Mouse (Mus musculus): Measurements from ENCODE around the gene Wasf3. TPM values are rescaled to one million over a fixed set of nuclear protein-coding genes. Genes with fewer than 3 reads are reported as not detected.
"Not testable (repeated sequence)": the region's sequence is repeated elsewhere in the genome, so short reads cannot be mapped to it uniquely, and the experiment has no call there.

Gene Wasf3
- polyA plus RNA-seq, 1 experiment from 2014 or later: 0.05 TPM

GRCm38 (mm10) chr5:146502099-146502498 is 117.3 kb downstream of the Wasf3 start, which contains the start of gene 4930449I24Rik:
4930449I24Rik (plus strand) TSS chr5:146502399.
- H3K36me3 ChIP-seq; H3K4me1 ChIP-seq (replicated peaks); H3K27me3 ChIP-seq; DNase-seq; H3K9ac ChIP-seq; H3K27ac ChIP-seq; H3K4me3 ChIP-seq (replicated peaks); H3K9me3 ChIP-seq (replicated peaks); ATAC-seq (ENCODE audit: low read depth); H3K4me2 ChIP-seq: not testable (repeated sequence)
- no CpG with 5 or more reads among the region's 5 CpGs for WGBS (ENCODE audit: insufficient replicate concordance)

- DNase-seq; H3K4me3 ChIP-seq (replicated peaks); H3K36me3 ChIP-seq; H3K4me2 ChIP-seq; H3K9ac ChIP-seq; H3K27ac ChIP-seq; H3K4me1 ChIP-seq (replicated peaks); H3K9me3 ChIP-seq (replicated peaks); ATAC-seq (ENCODE audit: low read depth); H3K27me3 ChIP-seq: not testable (repeated sequence)
- 86% methylated on average over 1 of the region's 5 CpGs for WGBS (ENCODE audit: insufficient replicate concordance)
Observed at GRCm38 (mm10) chr5:146513823-146514222, 129.0 kb downstream of the Wasf3 start, which contains the start of gene Gm3402. Gm3402 (plus strand) TSS chr5:146514123.

Other genes with a start within 250 kb of the Wasf3 start
- gene Gm5565, start 224.4 kb upstream of the Wasf3 start, polyA plus RNA-seq (2015; fragmentation: Nextera tagmentation; extraction: Ambion mirVana): not detected in 2 replicates
- gene Gm6309, start 214.3 kb upstream of the Wasf3 start, polyA plus RNA-seq (2015; fragmentation: Nextera tagmentation; extraction: Ambion mirVana): not detected in 2 replicates
- not detected in 2 replicates for gene 1700001J03Rik, start 199.7 kb upstream of the Wasf3 start, polyA plus RNA-seq (2015; fragmentation: Nextera tagmentation; extraction: Ambion mirVana)
- 21.3 and 28.2 TPM in 2 replicates for gene Rnf6, start 163.4 kb upstream of the Wasf3 start, polyA plus RNA-seq (2015; fragmentation: Nextera tagmentation; extraction: Ambion mirVana)
- gene Cdk8, start 153.8 kb upstream of the Wasf3 start, polyA plus RNA-seq (2015; fragmentation: Nextera tagmentation; extraction: Ambion mirVana): 19.9 and 20.4 TPM in 2 replicates
- not detected in 2 replicates for gene Gm6408, start 97.0 kb downstream of the Wasf3 start, polyA plus RNA-seq (2015; fragmentation: Nextera tagmentation; extraction: Ambion mirVana)
- not detected in 2 replicates for gene Gm6370, start 106.4 kb downstream of the Wasf3 start, polyA plus RNA-seq (2015; fragmentation: Nextera tagmentation; extraction: Ambion mirVana)
- not detected in 2 replicates for gene 4930449I24Rik, start 117.4 kb downstream of the Wasf3 start, polyA plus RNA-seq (2015; fragmentation: Nextera tagmentation; extraction: Ambion mirVana)
- not detected in 2 replicates for gene Gm3402, start 129.1 kb downstream of the Wasf3 start, polyA plus RNA-seq (2015; fragmentation: Nextera tagmentation; extraction: Ambion mirVana)
- gene Gm3404, start 140.8 kb downstream of the Wasf3 start, polyA plus RNA-seq (2015; fragmentation: Nextera tagmentation; extraction: Ambion mirVana): not detected in 2 replicates
- not detected in 2 replicates for gene Gm3409, start 152.7 kb downstream of the Wasf3 start, polyA plus RNA-seq (2015; fragmentation: Nextera tagmentation; extraction: Ambion mirVana)
- gene Gm3415, start 171.2 kb downstream of the Wasf3 start, polyA plus RNA-seq (2015; fragmentation: Nextera tagmentation; extraction: Ambion mirVana): not detected in 2 replicates
- 0.08 and 0.13 TPM in 2 replicates for gene Gpr12, start 200.3 kb downstream of the Wasf3 start, polyA plus RNA-seq (2015; fragmentation: Nextera tagmentation; extraction: Ambion mirVana)